ENCODE assay signal across 8 mouse cellular contexts in genomic region chr15:102665494-102665893, GRCm38 (mm10). TPM values are rescaled to one million over a fixed set of nuclear protein-coding genes. Genes with fewer than 3 reads are reported as not detected.
DNase-seq lines count a peak whose midpoint lies in the region; ATAC-seq lines count a peak whose summit lies in the region.

No protein-coding gene starts in this region.

- H3K4me2 ChIP-seq in liver, embryonic 12.5 days: no peak overlapping the region

- intact Hi-C loops in heart, postnatal 36 days (cut with DNase I): loop anchor here (5.0 kb wide), 1 partner anchor 108 kb away; no protein-coding TSS in a partner anchor

- 43% methylated on average over 4 of the region's 4 CpGs for WGBS in liver, embryonic 12.5 days (ENCODE audit: insufficient replicate concordance)

- DNase-seq in ovary, postnatal 36 days (ENCODE audit: low spot score): peak; percentile 25
- no peak for DNase-seq in ovary, postnatal 10 days (ENCODE audit: low spot score)
- DNase-seq in adrenal gland, adult 18-20 months (ENCODE audit: low spot score in 2 of 2): peak; percentile 24 to 56
- peak; percentile 70 for DNase-seq in embryo, embryonic 10.5 days (ENCODE audit: low spot score)
- peak; percentile 57 to 63 for DNase-seq in heart, postnatal 36 days
- peak; percentile 66 for DNase-seq in retina, postnatal 1 day
- DNase-seq in thymus, postnatal 4 days: peak; percentile 82

- peaks cover 90% of the 10 kb centered on the region for H3K36me3 ChIP-seq in liver, embryonic 12.5 days

- ATAC-seq in liver, embryonic 12.5 days: peak; percentile 55; the same call in 1 of the 2 replicates

- no peaks in the 10 kb centered on the region for H3K27me3 ChIP-seq in liver, embryonic 12.5 days (replicated peaks)

- H3K27ac ChIP-seq in liver, embryonic 12.5 days: no peak overlapping the region

- H3K9ac ChIP-seq in liver, embryonic 12.5 days: no peak overlapping the region

- no peaks in the 10 kb centered on the region for H3K9me3 ChIP-seq in liver, embryonic 12.5 days (replicated peaks)

- H3K4me3 ChIP-seq in liver, embryonic 12.5 days: no peak overlapping the region

- peaks cover 16% of the 10 kb centered on the region for H3K4me1 ChIP-seq in liver, embryonic 12.5 days

RNA-seq across cellular contexts. Expression of gene Atp5g2, which starts 6.7 kb away (rescaled TPM):
- total RNA-seq in adrenal gland, adult 18-20 months (2021): 10 to 100 TPM; 18.3 to 19.4 TPM
- total RNA-seq in heart, postnatal 36 days (2021): 10 to 100 TPM; 42.5 to 46.1 TPM
- 39.6 and 42.2 TPM in 2 replicates for polyA plus RNA-seq in liver, embryonic 12.5 days (2016; fragmentation: Nextera tagmentation; extraction: Ambion mirVana)

RNA-seq across cellular contexts. Expression of gene Atf7, which starts 40.2 kb away (rescaled TPM):
- 10 to 100 TPM; 58.9 to 62.1 TPM for total RNA-seq in adrenal gland, adult 18-20 months (2021)
- 10 to 100 TPM; 52.3 to 56.5 TPM for total RNA-seq in heart, postnatal 36 days (2021)
- polyA plus RNA-seq in liver, embryonic 12.5 days (2016; fragmentation: Nextera tagmentation; extraction: Ambion mirVana): 11.5 and 14.3 TPM in 2 replicates

RNA-seq across cellular contexts. Expression of gene Gm28047, which starts 40.6 kb away (rescaled TPM):
- 1 to 10 TPM; 1.7 to 3.2 TPM for total RNA-seq in adrenal gland, adult 18-20 months (2021)
- total RNA-seq in heart, postnatal 36 days (2021): 1 to 10 TPM in 1 of 2 experiments, under 1 TPM in 1; 0.94 to 1.1 TPM
- polyA plus RNA-seq in liver, embryonic 12.5 days (2016; fragmentation: Nextera tagmentation; extraction: Ambion mirVana): not detected in 2 replicates

RNA-seq across cellular contexts. Expression of gene Calcoco1, which starts 56.5 kb away (rescaled TPM):
- total RNA-seq in adrenal gland, adult 18-20 months (2021): 100 to 1,000 TPM in 1 of 2 experiments, 10 to 100 TPM in 1; 95.4 to 106 TPM
- total RNA-seq in heart, postnatal 36 days (2021): 100 to 1,000 TPM; 111 to 137 TPM
- 8.7 and 10.3 TPM in 2 replicates for polyA plus RNA-seq in liver, embryonic 12.5 days (2016; fragmentation: Nextera tagmentation; extraction: Ambion mirVana)
